Mouse (Mus musculus): ENCODE results near the gene Gnl1.
A peak's percentile ranks its signal among the peaks of the same experiment; 100 is the strongest.
"Not testable (repeated sequence)": the region's sequence is repeated elsewhere in the genome, so short reads cannot be mapped to it uniquely, and the experiment has no call there.

Gene Gnl1

DNA sequence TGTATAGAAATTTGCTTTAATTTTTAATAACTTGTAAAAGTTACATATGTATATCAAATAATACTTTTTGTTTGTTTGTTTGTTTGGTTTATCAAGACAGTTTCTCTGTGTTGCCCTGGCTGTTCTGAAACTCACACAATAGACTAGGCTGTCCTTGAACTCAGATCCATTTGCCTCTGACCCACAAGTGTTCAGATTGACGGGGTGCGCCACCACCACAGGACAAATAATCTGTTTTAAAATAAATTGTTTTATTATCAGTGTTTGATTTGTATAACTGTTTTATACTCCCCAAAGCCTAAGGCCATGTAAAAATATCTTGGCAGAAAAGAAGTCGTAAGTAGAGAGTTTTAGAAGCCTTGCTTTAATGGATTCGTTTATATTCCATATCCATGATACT is 48.0 kb downstream of the Gnl1 start:
- DNase-seq: no peak

DNA sequence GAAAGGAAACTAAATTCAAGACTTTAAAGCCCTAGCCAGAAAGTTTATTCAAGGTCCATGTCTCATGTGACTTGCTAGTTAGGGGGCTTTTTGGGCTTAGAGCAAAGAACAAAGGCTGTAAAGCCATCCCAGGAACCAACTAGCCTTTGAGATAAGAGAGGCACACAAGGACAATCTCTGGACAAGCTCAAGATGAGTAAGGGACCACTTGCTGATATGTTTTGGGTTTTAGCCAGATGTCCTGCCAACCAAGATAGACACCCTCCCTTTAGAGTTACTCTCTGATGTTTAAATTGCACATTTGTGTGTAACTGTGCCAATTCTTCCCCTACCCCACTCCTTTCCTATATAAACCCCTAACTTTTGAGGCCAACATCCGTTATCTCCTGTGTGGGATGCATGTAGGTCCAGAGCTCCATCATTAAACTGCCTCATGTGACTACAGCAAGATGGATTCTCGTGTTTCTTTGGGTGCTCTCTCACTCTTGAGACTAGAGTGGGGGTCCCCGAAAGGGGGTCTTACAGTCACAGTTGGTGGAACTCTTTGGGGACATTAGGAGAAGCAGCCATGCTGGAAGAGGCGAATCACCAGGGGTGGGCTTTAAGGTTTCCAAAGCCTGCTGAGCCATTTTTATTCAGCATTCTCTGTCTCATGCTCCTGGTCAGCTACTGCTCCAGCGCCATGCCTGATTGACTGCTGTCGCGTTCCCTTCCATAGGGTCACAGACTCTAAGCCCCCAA is 49.4 kb downstream of the Gnl1 start:
- no peak for DNase-seq

DNA sequence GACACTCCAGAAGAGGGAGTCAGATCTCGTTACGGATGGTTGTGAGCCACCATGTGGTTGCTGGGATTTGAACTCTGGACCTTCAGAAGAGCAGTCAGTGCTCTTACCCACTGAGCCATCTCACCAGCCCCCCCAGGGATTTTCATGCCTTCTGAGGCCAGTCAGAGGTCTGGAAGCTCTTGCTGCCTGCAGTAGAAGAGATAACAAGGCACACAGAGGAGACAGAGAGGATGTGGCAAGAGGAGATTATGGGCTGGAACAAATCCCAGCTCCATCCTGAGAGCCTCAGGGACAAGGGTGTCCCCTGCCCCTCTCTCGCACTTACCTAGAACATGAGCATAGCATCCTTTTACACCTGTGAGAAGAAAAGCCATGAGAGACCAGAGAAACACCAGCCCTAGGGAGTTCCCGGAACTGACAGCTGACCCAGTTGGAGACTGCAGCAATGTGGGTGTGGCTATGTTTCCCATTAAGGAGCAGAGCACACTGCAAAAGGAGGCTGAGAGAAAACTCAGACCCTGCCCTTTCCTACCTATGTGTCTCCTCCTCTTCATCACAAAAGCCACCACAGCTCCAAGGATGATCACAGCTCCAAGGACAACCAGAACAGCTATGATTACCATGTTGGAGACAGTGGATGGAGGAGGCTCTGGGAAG is 50.5 kb downstream of the Gnl1 start:
- not testable (repeated sequence) for DNase-seq

DNA sequence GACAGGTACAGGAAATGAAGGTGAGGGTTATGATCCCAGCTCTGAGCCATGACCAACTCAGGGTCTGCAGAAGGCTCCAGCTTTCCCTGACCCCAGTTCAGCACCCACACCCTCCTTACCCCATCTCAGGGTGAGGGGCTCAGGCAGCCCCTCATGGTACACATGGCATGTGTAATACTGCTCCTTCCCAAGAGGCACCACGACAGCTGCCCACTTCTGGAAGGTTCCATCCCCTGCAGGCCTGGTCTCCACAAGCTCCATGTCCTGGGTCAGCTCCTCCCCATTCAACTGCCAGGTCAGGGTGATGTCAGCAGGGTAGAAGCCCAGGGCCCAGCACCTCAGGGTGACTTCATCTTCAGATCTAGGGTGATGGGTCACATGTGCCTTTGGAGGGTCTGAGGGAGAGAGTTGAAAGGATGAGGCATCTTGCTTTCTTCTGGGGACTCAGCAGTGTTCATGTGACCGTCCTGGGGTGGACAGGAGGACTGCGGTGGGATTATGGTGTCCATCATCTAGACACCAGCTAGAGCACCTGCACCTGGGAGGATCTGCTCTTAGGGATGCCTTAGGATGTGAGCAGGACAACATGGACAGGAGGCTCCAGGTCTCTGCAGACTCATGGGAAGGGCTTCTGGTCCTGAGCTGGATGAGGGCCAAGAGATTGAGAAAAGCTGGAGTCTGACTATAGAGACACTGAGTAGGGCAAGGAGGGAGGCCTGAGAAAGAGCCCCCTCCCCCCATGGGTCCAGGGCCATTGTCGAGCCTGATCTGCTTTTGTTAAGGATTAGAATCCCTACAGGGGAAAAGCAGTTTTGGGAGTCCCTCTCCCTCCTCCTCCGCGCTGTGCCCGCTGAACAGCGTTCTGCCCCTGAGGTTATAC is 51.3 kb downstream of the Gnl1 start:
- DNase-seq: not testable (repeated sequence)

DNA sequence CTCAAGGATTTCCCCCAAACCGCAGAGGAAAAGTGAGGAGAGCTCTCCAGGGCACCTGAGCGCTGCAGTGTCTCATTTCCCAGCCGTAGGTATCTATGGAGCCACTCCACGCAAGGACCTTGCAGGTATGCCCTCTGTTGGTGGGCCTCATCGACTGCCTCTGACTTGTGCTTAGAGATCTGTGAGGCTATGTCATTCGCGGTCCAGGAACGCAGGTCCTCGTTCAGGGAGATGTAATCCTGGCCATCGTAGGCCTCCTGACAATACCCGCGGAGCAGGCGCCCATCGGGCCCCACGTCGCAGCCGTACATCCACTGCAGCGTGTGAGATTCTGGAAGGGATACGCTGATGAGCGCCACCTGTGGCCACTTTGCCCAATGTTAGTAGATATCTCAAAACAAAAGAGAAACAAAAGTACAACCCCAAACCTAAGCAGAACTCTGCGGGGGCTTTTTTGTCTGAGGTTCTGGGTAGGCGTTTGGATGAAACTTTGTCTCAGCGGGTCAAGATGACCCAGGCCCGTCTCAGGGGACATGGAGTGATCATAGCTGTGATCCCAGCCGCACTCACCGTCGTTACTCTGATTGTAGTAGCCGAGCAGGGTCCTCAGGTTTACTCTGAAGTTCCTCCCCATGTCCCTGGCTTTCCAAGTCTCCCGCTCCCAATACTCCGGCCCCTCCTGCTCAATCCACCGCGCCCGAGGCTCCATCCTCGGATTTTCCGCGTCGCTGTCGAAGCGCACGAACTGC is 52.1 kb downstream of the Gnl1 start:
- DNase-seq: peak; percentile 72

DNA sequence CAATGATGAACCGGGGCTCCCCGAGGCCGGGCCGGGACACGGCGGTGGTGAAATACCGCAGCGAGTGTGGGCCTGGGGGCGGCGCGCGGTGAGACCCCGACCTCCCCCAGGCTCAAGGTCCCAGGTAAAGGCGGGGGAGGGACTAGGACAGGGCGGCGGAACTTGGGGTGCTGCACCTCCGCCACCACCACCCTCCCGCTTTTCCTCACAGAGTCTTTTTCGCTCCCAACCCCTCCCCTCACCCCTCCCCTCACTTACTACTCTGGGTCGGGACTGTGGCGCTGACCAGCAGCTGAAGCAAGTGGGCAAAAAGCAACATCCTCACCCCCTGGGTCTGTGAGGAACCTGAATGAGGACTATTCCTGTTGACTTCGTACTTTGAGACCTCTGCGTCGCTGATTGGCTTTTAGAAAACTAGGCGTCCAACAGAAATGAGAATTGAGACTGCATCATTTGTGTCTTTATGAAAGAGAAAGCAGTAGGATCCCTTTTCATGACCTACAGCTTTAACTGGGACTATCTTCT is 52.8 kb downstream of the Gnl1 start, which contains the start of gene H2-T23:
TSS of gene H2-T23 (minus strand) at position 505 of the 525 bp plus-strand sequence.
- DNase-seq: peak; percentile 73

DNA sequence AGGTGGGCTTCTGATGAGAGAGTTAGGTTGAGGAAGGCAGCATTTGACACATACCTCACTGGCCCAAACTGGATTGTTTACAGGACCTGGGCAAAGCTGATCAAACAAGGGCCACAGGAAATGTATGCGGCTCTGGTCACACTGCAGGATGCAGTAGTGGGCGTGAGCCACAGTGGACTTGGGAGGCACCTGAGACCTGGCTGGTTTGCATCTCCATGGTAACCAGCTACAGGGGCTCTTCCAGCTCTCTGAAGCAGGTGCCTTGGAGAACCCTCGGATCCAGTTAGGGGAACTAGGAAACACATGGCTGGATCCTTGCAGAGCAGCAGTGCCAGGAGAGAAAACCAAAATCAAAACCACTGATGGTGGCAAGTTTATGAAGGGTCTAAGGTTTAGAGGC is 54.9 kb downstream of the Gnl1 start:
- not testable (repeated sequence) for DNase-seq

DNA sequence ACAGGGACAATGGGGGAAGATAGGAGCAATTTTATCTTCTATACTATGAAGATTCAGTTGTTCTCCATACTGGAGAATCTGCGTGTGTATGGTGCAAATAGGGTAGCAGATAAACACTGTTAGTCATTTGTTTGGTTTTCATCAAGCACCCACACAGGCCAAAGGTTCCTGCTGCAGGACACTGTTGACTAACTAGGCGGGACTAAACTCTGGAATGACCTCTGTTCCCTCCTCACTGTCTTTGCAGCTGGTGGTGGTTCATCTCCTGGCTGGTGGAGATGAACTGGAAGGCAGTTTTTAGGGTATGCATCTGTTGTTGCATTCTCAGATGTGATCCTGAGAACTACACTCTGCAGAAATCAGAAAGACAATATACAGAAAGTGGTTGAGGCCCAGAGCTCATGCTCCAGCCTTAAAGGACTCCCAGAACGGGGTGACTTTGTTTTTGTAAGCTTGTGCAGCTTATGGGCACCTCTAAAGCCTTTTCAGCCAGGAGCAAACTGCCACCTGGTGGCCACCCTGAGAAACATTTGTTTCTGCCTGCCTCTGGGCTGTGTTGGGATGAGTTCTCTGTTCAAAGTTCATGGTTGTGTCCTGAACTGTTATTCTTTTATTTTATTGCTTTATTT is 55.5 kb downstream of the Gnl1 start:
- peak; percentile 75 for DNase-seq

DNA sequence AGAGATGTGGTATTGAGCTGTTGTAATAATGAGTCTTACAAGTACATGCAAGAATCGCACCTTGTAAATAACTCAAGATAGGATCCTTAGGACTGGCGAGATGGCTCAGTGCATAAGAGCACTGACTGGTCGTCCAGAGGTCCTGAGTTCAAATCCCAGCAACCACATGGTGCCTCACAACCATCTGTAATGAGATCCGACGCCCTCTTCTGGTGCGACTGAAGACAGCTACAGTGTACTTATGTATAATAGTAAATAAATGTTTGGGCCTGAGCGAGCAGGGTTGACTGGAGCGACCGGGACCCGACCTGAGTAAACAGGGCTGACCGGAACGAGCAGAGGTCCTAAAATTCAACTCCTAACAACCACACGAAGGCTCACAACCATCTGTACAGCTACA is 56.5 kb downstream of the Gnl1 start:
- not testable (repeated sequence) for DNase-seq

All from lung, postnatal 10 days (tissue).